Mouse (Mus musculus): ENCODE measurements at regions not wholly inside any gene's neighbourhood (a gene's known extent, or its start where the extent isn't known, plus 50 kb on each side); places are given as distances from the start of the nearest gene placed in this dataset.

DNA sequence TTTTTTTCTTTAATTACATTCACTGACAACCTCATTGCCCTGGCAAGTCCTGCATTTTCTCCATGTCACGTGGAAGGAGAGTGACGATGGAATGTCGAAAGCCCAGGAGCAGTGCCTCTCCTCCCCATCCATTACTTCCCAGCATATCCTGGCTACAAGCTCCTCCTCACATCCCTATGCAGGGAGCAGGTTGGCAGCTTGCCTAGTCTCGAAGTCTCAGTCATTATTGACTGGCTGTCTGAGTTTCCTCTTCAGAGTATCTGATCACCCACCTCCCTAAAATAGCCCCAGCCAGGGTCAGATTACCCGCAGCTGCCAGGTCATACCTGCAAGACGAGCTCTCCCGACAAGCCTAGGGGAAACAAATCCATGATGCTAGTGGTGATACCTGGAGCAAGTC lies 83.7 kb upstream of the Galnt15 start:
- peak; percentile 44 for DNase-seq

DNA sequence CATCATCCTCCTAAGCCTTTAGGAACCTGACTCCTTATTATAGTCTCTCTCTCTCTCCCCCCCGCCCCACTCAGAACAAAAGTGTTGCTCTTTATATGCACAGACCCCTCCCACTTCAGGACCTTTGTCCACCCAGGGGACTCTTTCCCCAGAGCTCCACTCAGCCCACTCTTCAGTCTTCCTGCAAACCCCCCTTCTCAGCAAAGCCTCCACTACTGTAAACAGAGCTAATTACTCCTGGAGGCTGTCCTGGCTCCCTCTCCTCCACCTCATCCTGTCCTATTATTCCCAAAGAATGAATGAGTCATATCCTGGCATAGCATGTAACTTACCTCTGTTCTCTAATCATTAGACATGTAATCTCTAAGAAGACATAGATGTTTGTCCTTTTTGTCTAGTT lies 82.8 kb upstream of the Galnt15 start:
- DNase-seq, result no peak

DNA sequence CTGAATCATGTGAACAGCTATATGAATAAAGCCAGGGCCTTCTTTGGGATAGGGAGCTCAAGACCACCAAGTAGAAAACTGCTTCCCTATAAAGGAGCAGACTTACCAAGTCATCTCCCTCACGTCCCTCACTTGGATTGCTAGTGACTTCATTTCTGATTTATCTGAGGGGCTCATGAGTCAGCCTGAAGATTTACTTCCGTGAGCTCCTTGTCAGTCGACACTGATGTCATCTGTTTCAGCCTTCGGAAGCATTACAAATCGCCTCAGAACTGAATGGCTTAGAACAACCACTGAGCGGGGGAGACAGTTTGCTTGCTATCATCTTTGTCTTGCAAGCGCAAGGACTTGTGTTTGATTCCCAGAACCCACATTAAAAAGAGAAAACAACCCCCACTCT lies 81.5 kb upstream of the Galnt15 start:
- no peak for DNase-seq

DNA sequence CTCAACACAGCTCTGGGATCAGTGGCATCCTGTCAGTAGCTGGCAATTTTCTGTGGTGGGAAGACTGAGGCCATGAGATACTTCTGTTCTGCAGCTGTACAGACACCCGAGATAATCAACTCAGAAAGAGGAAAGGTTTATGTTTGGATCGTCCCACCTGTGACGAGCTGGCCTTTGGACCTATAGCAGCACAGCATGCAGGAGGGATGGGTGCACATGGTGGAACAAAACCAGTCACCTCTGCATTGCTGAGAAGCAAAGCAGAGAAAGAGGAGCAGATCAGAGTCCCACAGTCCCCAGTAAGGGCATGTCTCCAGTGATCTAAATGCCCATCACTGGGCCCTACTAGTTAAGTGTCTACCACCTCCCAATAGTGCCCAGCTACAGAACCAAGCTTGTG lies 76.9 kb upstream of the Galnt15 start:
- DNase-seq, result no peak

DNA sequence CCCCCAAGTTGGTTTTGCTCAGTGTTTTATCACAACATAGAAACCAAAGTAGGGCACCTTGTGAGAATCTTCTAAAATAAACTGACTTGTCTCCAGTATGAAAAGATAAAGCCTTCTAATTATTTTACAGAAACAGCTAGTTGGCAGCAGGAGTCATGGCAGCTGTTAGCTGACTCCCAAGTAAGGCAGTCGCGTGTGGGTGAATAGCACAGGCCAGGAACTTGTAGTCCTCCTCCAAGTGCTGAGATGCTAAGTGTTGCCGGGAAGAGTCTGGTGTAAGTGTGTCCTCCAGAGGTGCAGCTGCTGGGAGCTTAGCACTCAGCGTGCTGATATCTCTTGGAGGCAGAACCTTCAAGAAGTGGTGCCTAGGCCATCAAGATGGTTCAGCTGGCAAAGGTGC lies 75.0 kb upstream of the Galnt15 start:
- DNase-seq, result no peak

DNA sequence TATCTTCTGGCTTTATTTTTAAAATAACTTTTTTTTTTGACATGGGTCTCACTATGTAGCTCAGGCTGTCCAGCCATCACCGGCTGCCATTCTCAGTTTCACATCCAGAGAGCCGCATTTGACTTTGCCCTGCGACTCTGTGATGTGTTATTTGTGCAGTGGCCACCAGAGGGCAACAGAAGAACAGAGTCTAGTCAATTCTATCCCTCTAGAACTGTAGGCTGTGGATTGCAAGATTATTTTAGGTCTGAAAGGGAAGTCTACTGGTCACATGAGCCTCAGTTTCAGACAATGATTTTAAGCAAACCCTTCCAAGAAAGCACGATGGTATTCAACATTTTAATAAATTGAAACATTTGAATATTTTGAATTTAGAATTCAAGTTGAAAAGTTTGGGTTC lies 73.8 kb upstream of the Galnt15 start:
- peak; percentile 86 for DNase-seq

DNA sequence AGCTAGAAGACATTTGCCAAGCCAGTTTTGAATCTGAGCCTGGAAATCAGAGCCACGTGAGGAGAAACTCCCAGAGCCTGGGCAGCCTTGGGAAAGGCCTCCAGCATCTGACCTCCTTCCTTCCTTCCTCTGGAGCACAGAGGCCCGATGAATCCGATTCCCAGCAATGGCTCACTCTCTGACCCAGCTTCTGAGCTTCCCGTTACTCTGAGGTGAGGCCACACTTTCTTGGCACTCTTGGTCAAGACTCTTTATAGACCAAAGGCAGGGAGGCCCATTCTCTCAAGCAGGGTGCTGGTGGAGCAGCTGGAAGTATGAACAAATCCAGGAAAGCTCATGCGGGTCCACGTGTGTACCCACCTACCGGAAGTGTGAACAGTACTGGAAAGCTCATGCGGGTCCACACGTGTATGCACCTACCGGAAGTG lies 71.6 kb upstream of the Galnt15 start:
- no peak for DNase-seq

DNA sequence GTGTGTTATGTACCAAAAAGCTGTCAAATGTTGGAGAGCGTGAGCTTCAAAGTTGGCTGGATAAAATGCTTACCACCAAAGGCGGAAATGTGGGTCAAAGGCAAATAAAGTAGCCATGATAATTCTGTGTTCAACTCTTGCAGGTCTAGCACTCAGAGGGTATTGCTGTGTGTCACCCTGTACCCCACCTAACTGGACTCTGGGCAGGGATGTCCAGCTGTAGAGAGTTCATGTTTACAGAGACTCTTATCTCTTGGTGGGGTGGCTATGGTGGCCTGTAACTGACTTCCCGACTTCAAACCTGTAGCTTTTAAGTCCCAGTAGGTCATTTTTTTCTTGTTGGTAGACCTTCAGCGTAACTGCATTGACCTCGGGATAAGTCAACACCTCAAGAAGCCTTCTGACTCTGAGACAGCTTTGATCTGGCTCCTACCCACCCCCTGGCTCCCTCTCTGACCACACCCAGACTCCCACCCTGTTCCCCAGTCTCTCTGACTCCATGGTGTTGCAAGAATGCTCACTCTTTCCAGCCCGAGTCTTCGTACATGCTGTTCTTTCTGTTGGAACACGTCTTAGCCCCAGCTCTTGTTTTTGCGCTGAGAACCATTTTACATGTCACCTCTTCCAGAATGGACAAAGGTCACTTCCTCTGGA lies 68.5 kb upstream of the Galnt15 start:
- no peak for DNase-seq

DNA sequence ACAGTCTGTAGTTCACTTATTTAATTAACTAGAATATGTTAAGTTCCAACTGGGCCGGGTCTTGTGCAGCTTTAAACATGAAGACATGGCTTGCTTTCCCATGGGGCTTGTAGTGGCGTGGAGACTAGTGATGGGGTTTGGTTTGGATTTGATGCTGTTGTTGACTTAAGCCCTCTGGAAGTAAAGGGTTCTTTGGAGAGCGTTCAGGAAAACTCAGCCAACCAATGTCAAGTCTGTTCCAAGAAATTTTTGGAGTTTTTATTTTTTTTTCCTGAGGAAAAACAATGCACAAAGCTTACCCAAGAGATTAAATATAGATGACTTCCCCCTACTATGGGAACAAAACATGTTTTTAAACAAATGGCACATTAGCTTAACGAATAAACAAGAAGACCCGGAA lies 67.3 kb upstream of the Galnt15 start:
- no peak for DNase-seq

DNA sequence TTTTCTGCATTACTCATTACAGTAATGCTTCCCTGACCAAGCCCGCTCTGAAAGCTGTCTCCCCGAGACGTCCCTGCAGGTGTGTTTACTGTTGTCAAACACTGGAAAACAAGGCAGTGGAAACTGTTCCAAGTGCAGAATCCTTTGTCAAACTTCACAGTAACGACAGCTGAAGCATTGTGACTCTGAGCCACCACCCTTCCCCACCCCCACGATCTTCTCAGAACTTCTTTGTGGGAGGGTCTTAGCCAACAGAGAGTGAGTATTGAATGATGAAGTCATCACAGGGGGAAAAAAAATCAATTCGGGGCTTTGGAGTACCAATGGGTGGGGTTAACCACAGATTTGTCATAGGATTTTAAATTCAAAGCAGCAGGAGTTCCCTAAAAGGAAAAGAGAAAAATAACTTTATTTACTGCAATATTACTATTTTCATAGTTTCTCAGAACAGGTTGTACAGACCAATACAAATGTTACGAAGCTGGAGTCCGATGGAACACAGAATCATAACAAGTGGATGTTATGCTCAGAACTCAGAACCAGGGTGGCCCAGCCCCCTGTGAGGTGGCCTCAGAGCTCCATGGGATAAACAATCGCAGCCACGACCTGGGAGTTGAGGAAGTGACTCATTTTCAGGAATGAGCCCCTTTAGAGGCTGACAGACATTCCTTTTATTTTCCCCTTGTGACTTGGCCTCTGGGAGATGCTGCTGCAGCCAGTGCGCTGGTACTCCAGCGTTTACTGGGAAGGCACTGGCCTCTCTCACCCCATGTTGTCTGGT lies 65.5 kb upstream of the Galnt15 start:
- DNase-seq, result no peak

DNA sequence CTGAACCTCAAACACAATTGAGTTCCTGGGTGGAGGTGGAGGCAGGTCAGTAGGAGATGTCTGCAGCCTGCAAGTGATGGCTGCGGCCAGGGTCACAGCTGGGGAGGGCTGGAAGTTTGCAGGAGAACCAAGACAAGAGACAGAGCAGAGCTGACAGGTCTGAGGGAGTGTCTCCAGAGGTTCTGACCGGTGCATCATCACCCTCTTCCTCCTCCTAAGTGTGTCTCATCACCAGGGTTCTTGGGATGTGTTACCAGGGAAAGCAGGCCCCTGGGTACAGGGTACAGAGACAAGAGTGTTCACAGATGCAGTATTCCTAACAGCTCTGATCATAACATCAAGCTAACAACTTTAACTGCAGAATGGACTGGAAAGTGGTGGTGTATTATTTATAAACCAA lies 64.7 kb upstream of the Galnt15 start:
- no peak for DNase-seq

DNA sequence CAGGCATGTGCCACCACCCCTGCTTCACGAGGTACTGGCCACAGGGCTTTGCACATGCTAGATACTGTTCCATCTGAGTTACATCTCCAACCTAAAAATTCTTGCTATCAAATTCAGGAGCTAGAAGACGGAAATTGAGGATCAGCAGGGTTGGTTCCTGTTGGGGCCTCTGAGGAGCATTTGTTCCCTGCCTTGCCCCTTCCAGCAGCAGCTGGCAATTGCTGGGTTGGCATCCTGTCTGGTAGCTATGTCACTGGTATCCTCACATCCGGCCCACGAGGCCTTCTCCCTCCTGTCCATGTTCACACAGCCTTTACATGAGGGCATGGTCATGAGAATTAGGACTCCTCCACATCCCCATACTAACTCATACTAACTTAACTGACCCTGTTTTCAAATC lies 64.0 kb upstream of the Galnt15 start:
- no peak for DNase-seq

DNA sequence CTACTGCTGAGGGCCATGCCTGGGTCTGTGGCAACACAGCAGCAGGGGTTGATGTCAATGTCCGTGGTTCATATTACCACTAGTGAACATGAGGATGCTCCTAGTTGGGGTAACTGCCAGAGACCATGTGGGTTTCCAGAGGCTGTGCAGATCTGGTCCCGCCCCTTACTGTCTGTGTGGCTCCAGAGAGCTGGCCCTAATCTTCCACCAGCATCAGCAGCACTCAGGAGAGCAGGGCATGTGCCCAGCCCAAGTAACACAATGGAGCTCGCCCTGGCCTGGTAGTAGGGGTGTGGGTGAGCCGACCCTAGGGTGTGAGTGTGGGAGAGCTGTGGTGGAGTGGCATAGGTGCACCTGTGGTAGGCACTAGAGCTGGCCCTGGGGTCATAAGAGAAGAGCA lies 59.3 kb upstream of the Galnt15 start:
- DNase-seq, result no peak

DNA sequence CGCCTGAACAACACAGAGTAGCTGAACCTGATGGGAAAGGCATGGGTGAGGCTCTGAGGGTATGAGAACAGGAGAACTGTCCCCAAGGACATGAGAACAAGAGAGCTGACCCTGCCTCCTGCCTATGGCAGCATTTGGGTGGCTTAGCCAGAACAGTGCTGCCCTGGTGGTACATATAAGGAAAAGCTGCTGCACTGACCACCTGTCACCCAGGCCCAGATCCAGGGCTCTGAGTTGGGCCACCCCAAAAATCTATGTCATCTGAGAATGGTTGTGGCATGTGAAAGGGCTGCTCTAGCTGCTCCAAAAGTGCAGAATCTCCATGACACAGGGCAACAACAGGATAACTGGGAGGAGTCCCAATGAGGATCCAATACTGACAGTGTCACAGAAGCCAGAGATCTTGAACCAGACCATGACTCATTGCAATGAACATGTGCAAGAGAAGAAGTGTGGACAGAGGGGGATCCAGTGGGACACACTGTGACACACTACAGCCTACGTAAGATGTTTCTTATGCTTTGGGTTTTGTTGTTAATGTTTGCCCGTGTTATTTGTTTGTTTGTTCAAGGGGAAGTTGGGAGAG lies 58.5 kb upstream of the Galnt15 start:
- no peak for DNase-seq

DNA sequence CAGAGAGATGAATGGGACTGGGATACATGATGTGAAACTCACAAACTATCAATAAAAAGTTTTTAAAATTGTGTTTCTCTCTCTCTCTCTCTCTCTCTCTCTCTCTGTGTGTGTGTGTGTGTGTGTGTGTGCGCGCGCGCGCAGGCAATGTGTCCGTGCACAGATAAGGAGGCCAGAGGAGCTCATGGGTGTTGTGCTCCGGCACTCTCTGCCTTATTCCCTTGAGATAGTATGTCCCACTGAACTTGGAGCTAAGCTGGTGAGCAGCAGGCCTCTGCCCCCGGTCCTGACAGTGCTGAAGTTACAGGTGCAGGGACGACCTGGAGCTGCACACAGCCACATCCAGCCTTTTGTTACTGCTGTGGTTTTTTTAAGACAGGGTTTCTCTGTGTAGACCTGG lies 57.9 kb upstream of the Galnt15 start:
- no peak for DNase-seq

DNA sequence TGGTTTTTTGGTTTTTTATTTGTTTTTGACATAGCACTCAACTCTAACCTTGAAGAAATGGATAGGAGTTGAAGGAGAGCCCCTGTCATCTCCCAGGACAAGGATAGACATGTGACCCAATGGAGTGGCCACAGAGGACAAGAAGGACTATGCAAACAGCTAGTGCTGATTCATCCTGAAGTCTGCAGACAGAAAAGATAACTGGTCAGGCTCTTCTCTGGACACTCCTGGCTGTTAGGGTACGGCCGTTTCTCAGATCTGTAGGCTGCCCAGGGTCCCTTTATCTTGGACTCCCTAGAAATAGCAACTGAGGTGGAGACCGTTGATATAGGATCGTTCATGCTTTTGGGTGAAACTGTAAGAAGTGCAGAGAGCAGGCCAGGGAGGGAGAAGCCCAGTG lies 55.1 kb upstream of the Galnt15 start:
- no peak for DNase-seq

DNA sequence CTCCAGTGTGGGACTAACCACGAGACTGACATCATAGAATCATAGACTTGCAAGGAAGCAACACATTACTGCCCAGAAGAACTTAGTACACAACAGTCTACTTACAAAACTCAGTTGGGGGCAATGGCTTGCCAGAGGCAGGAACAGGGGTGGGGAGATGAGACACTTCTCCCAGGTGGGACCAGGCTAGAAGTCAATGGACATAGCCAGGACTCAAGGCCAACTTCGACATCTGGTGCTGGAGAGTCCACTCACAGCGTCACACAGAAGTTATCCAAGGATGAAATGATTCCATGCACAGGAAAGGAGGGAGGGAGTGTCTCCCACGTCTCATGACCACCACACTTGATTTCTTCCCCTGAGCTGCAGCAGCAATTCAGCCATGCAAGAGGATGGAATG lies 50.6 kb upstream of the Galnt15 start:
- DNase-seq, result no peak

DNA sequence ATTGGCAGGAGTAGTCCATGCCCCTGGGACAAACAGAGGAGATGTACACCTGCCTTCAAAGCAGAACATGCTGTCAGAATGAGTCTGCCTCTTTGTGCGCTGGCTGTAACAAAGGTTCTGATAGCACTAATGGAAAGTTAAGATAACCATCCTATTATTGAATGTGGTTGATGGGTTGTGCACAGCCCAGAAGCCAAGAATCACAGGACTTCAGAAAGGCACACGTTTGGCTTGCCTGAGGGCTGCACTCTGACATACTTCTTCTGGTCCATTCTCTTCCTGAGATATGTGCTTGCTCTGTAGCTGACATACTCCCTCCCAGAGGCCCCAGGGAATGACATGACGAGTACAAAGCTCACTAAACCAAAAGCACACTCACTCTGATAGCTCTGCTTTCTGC lies 50.1 kb upstream of the Galnt15 start:
- DNase-seq, result no peak

Data from gastrocnemius, postnatal 10 days (tissue).